10 mouse cellular contexts compared by ENCODE assay signal in genomic region chr10:29087823-29088222, GRCm38 (mm10). TPM values are rescaled to one million over a fixed set of nuclear protein-coding genes. Genes with fewer than 3 reads are reported as not detected.
DNase-seq lines count a peak whose midpoint lies in the region; ATAC-seq and TF ChIP-seq lines count a peak whose summit lies in the region.
"Had no signal": no experiment of that assay in that cellular context is flagged by ENCODE, and none has a peak within 500 bp of the region (broad histone marks: within the 10 kb centered on the region; RNA-seq: fewer than 3 reads in every experiment).

No protein-coding gene starts in this region.

- no peaks in the 10 kb centered on the region for H3K36me3 ChIP-seq in lung, embryonic 14.5 days (ENCODE audit: insufficient read depth)

- ATAC-seq in lung, embryonic 14.5 days (ENCODE audit: insufficient read depth) = no peak
- no peak for ATAC-seq in megakaryocyte progenitor cell, adult 5-6 weeks (replicated peaks; ENCODE audit: poor library complexity)

- no peak overlapping the region for H3K27ac ChIP-seq in lung, embryonic 14.5 days (ENCODE audit: low read depth)

- H3K9me3 ChIP-seq in lung, embryonic 14.5 days (ENCODE audit: low read depth, low read length) = no peaks in the 10 kb centered on the region

- peak; percentile 49 for TF ChIP-seq CTCF in lung, embryonic 14.5 days (IDR thresholded peaks at IDR 0.05; ENCODE audit: low read depth)

- 25% methylated on average over 1 of the region's 1 CpGs for WGBS in lung, embryonic 14.5 days

- DNase-seq in cerebellum, postnatal 10 days = peak; percentile 57 to 59
- DNase-seq in cerebellum, adult 11-12 months = no peak
- DNase-seq in lung, embryonic 14.5 days = peak; percentile 43
- DNase-seq in lung, postnatal 4 days = no peak
- DNase-seq in embryo, embryonic 10.5 days (ENCODE audit: low spot score) = peak; percentile 68
- DNase-seq in lung, postnatal 36 days = peak; percentile 10
- DNase-seq in heart, postnatal 25 days (ENCODE audit: low spot score) = no peak

- intact Hi-C loops in heart, postnatal 25 days (cut with DNase I) = no loop called here

- H3K4me3 ChIP-seq in lung, embryonic 14.5 days (ENCODE audit: low read depth, low read length) = no peak overlapping the region
- H3K4me3 ChIP-seq: megakaryocyte, embryonic 14.5 days had no signal

- H3K4me2 ChIP-seq in lung, embryonic 14.5 days = no peak overlapping the region

- H3K4me1 ChIP-seq in lung, embryonic 14.5 days (ENCODE audit: insufficient read depth) = no peaks in the 10 kb centered on the region
- H3K4me1 ChIP-seq: megakaryocyte, embryonic 14.5 days had no signal

- no peaks in the 10 kb centered on the region for H3K27me3 ChIP-seq in lung, embryonic 14.5 days (ENCODE audit: insufficient read depth, low read length)
- H3K27me3 ChIP-seq: megakaryocyte, embryonic 14.5 days had no signal

- H3K9ac ChIP-seq in lung, embryonic 14.5 days = no peak overlapping the region

RNA-seq across cellular contexts. Expression of gene Soga3, which starts 55.8 kb away (rescaled TPM):
- 0.19 and 0.29 TPM in 2 replicates for polyA plus RNA-seq in lung, embryonic 14.5 days (2014; fragmentation: Nextera tagmentation; extraction: Ambion mirVana)
- not detected for total RNA-seq in heart, postnatal 25 days (2021)
- total RNA-seq in megakaryocyte progenitor cell, adult 5-6 weeks (2015) = not detected in 2 replicates
- total RNA-seq in megakaryocyte progenitor cell, adult 5-6 weeks (2017) = not detected in 2 replicates
- total RNA-seq: common myeloid progenitor, adult 5-6 weeks had no signal

Comparison
In these comparisons a context has a peak if more than half of its experiments do, and no peak if none do; other contexts are left out.
1. DNase-seq: peak in cerebellum, postnatal 10 days (2 of 2), lung, embryonic 14.5 days (single experiment), embryo, embryonic 10.5 days (single experiment) and lung, postnatal 36 days (single experiment); none in cerebellum, adult 11-12 months (single experiment), lung, postnatal 4 days (0 of 2) and heart, postnatal 25 days (single experiment).